Mouse (Mus musculus): ENCODE data around the gene Actg2. TPM values are rescaled to one million over a fixed set of nuclear protein-coding genes. Genes with fewer than 3 reads are reported as not detected.

The Actg2 gene
- total and polyA plus RNA-seq, 3 experiments = 0.07 to 0.27 TPM; not detected in 1

DNA sequence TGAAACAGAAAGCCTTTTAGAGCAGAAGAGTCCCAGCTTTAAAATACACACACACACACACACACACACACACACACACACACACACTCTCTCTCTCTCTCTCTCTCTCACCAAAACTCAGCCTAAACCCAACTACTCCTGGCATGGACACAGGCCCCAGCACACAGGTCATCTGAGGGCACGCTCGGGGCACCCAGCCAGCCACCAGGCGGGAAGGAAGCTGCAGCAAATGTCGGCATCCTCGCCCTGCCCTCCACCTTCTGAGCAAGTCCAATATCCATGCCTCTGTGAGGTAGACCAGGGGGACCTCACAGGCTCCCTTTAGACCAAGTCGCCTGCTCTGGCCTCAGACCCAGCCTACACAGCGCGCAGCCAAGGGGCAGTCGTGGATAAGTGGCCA, 62.8 kb downstream of the Actg2 start:
- Histone ChIP-seq H3K36me3 (ENCODE audit: control insufficient read depth in 1 of 2, insufficient read depth in 2 of 2, low read length in 2 of 2) (no peaks in the 10 kb centered on the region), H3K4me3 (ENCODE audit: control insufficient read depth in 1 of 2, insufficient read depth in 1 of 2, low read depth in 2 of 2, low read length in 2 of 2) (no peak overlapping the region), H3K27ac (ENCODE audit: control insufficient read depth, low read depth, low read length) (no peak overlapping the region), H3K27me3 (ENCODE audit: control insufficient read depth in 1 of 2, insufficient read depth in 2 of 2, low read length in 2 of 2) (no peaks in the 10 kb centered on the region), H3K4me1 (ENCODE audit: control insufficient read depth in 1 of 2, insufficient read depth in 2 of 2, low read length in 2 of 2) (no peaks in the 10 kb centered on the region), H3K9me3 (replicated peaks; ENCODE audit: insufficient read depth, low read length) (no peaks in the 10 kb centered on the region), H3K9ac (ENCODE audit: control insufficient read depth, low read depth, low read length, poor library complexity, severe bottlenecking) (no peak overlapping the region), H3K79me2 (ENCODE audit: control insufficient read depth, insufficient read depth, low read length, poor library complexity) (no peaks in the 10 kb centered on the region)
- TF ChIP-seq ZC3H11A (IDR thresholded peaks at IDR 0.05; ENCODE audit: low read depth, low read length) = no peak
- TF ChIP-seq MYB (IDR thresholded peaks at IDR 0.05; ENCODE audit: low read depth, low read length) = no peak
- no peak for TF ChIP-seq TAL1 (IDR thresholded peaks at IDR 0.05; ENCODE audit: low read length)
- no peak for TF ChIP-seq ELF1 (IDR thresholded peaks at IDR 0.05; ENCODE audit: low read depth, low read length)
- no peak for TF ChIP-seq KAT2A (conservative IDR thresholded peaks at IDR 0.05; ENCODE audit: low read depth, low read length)
- TF ChIP-seq RAD21 (IDR thresholded peaks at IDR 0.05; ENCODE audit: low read depth, low read length) = no peak
- no peak for TF ChIP-seq CHD1 (IDR thresholded peaks at IDR 0.05; ENCODE audit: low read depth, low read length)
- TF ChIP-seq MXI1 (IDR thresholded peaks at IDR 0.05; ENCODE audit: low read depth, low read length) = no peak
- DNase-seq (ENCODE audit: low read depth, low spot score) = no peak

DNA sequence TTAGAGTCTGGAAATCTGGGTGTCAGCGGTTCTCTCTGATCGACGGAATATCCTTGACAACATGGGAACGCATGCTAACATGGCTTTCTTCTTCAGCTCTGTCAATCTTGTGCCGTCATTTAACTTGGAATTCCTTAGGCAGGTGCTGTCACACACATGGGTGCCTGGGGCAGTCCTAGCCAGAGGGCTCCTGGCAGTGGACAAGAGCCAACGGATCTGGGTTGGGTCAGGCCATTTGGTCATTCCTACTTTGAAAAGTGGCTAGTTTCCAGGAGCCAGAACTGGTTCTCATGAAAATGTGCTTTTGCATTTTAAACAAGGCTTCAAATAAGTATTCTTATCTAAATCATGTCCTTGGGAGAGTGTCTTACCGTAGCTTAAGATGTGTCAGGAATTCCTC, 64.3 kb downstream of the Actg2 start:
- Histone ChIP-seq H3K27me3 (ENCODE audit: control insufficient read depth in 1 of 2, insufficient read depth in 2 of 2, low read length in 2 of 2) (peaks cover 0 to under 1% of the 10 kb centered on the region in 2 experiments; a peak in 1 of 4 replicates), H3K36me3 (ENCODE audit: control insufficient read depth in 1 of 2, insufficient read depth in 2 of 2, low read length in 2 of 2) (no peaks in the 10 kb centered on the region), H3K9me3 (replicated peaks; ENCODE audit: insufficient read depth, low read length) (no peaks in the 10 kb centered on the region), H3K4me1 (ENCODE audit: control insufficient read depth in 1 of 2, insufficient read depth in 2 of 2, low read length in 2 of 2) (no peaks in the 10 kb centered on the region), H3K79me2 (ENCODE audit: control insufficient read depth, insufficient read depth, low read length, poor library complexity) (no peaks in the 10 kb centered on the region), H3K4me3 (ENCODE audit: control insufficient read depth in 1 of 2, insufficient read depth in 1 of 2, low read depth in 2 of 2, low read length in 2 of 2) (no peak overlapping the region), H3K27ac (ENCODE audit: control insufficient read depth, low read depth, low read length) (no peak overlapping the region), H3K9ac (ENCODE audit: control insufficient read depth, low read depth, low read length, poor library complexity, severe bottlenecking) (no peak overlapping the region)
- no peak for TF ChIP-seq ZC3H11A (IDR thresholded peaks at IDR 0.05; ENCODE audit: low read depth, low read length)
- TF ChIP-seq CTCF (IDR thresholded peaks at IDR 0.05 in 2 of 3, conservative IDR thresholded peaks at IDR 0.05 in 1 of 3; ENCODE audit: control insufficient read depth in 1 of 3, insufficient read depth in 1 of 3, low read depth in 2 of 3, low read length in 3 of 3, poor library complexity in 1 of 3, severe bottlenecking in 1 of 3) = no peak
- no peak for TF ChIP-seq MAX (IDR thresholded peaks at IDR 0.05; ENCODE audit: low read length)
- TF ChIP-seq E2F4 (IDR thresholded peaks at IDR 0.05; ENCODE audit: borderline replicate concordance, low read depth, low read length) = no peak
- TF ChIP-seq MAFK (IDR thresholded peaks at IDR 0.05; ENCODE audit: borderline replicate concordance, low read depth, low read length) = no peak
- no peak for TF ChIP-seq TCF12 (IDR thresholded peaks at IDR 0.05; ENCODE audit: low read depth, low read length)
- no peak for TF ChIP-seq RAD21 (IDR thresholded peaks at IDR 0.05; ENCODE audit: low read depth, low read length)
- TF ChIP-seq MYC (IDR thresholded peaks at IDR 0.05; ENCODE audit: low read depth, low read length) = no peak
- TF ChIP-seq TBP (IDR thresholded peaks at IDR 0.05; ENCODE audit: low read depth, low read length) = no peak
- TF ChIP-seq MYB (IDR thresholded peaks at IDR 0.05; ENCODE audit: low read depth, low read length) = no peak
- no peak for TF ChIP-seq MEF2A (IDR thresholded peaks at IDR 0.05; ENCODE audit: extremely low read depth, insufficient replicate concordance, low read depth, low read length, poor library complexity, severe bottlenecking)
- TF ChIP-seq ZNF384 (IDR thresholded peaks at IDR 0.05; ENCODE audit: low read depth, low read length) = no peak
- no peak for TF ChIP-seq NRF1 (IDR thresholded peaks at IDR 0.05; ENCODE audit: insufficient read depth, low read depth, low read length, poor library complexity, severe bottlenecking)
- no peak for TF ChIP-seq ZKSCAN1 (IDR thresholded peaks at IDR 0.05; ENCODE audit: low read depth, low read length)
- TF ChIP-seq UBTF (IDR thresholded peaks at IDR 0.05; ENCODE audit: borderline replicate concordance, insufficient read depth, low read depth, low read length) = no peak
- DNase-seq (ENCODE audit: low read depth, low spot score) = no peak

All from MEL (cell line).